Comparison of ENCODE assay signal across 12 mouse cellular contexts in the genomic region with DNA sequence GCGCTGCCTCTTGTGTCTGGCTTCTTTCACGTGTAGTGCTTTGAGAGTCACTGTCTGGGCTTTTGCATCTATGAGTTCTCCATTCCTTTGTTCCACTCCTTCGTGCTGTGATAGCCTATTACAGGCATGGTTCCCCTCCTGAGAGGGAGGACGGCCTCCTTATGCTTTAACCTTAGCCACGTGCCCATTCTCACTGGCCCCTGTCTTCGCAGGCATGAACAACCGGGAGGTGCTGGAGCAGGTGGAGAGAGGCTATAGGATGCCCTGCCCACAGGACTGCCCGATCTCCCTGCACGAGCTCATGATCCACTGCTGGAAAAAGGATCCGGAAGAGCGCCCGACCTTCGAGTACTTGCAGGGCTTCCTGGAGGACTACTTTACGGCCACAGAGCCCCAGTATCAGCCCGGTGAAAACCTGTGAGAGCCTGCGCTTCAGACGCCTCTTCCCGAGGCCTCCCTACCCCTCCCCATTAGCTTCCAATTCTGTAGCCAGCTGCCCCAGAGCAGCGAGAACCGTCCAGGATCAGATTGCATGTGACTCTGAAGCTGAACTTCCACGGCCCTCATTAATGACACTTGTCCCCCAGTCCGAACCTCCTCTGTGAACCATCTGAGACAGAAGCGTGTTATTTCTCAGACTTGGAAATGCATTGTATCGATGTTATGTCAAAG. TPM values are rescaled to one million over a fixed set of nuclear protein-coding genes. Genes with fewer than 3 reads are reported as not detected.
DNase-seq lines count a peak whose midpoint lies in the region; ATAC-seq and TF ChIP-seq lines count a peak whose summit lies in the region.
"Had no signal": no experiment of that assay in that cellular context is flagged by ENCODE, and none has a peak within 500 bp of the region (broad histone marks: within the 10 kb centered on the region; RNA-seq: fewer than 3 reads in every experiment).

No protein-coding gene starts in this region.

- H3K9me3 ChIP-seq in lung, embryonic 14.5 days (ENCODE audit: low read depth, low read length): no peaks in the 10 kb centered on the region
- H3K9me3 ChIP-seq in limb, embryonic 13.5 days: no peaks in the 10 kb centered on the region
- no peaks in the 10 kb centered on the region for H3K9me3 ChIP-seq in stomach, embryonic 16.5 days (replicated peaks; ENCODE audit: control insufficient read depth, low read length)

- no peak overlapping the region for H3K4me3 ChIP-seq in lung, embryonic 14.5 days (ENCODE audit: low read depth, low read length)
- H3K4me3 ChIP-seq in lung, adult 2 months (replicated peaks; ENCODE audit: extremely low read depth, low read depth, low read length): no peak overlapping the region
- no peak overlapping the region for H3K4me3 ChIP-seq in limb, embryonic 13.5 days
- H3K4me3 ChIP-seq in stomach, embryonic 16.5 days (replicated peaks; ENCODE audit: low read length): no peak overlapping the region
- H3K4me3 ChIP-seq: erythroblast, embryonic 14.5 days had no signal

- H3K27me3 ChIP-seq in lung, embryonic 14.5 days (ENCODE audit: insufficient read depth, low read length): no peaks in the 10 kb centered on the region
- H3K27me3 ChIP-seq in limb, embryonic 13.5 days: no peaks in the 10 kb centered on the region
- H3K27me3 ChIP-seq in stomach, embryonic 16.5 days (ENCODE audit: control insufficient read depth, insufficient read depth, low read length): no peaks in the 10 kb centered on the region

- no peak overlapping the region for H3K27ac ChIP-seq in lung, embryonic 14.5 days (ENCODE audit: low read depth)
- H3K27ac ChIP-seq in limb, embryonic 13.5 days: peak overlapping the region; percentile 63
- H3K27ac ChIP-seq in stomach, embryonic 16.5 days (ENCODE audit: low read length): peak overlapping the region; percentile 57
- H3K27ac ChIP-seq: liver, embryonic 14.5 days had no signal

- peaks cover 8% of the 10 kb centered on the region; the same call in 1 of the 2 replicates for H3K4me1 ChIP-seq in lung, embryonic 14.5 days (ENCODE audit: insufficient read depth)
- H3K4me1 ChIP-seq in lung, adult 2 months (ENCODE audit: control insufficient read depth, insufficient read depth, low read length): no peaks in the 10 kb centered on the region
- peaks cover 30% of the 10 kb centered on the region for H3K4me1 ChIP-seq in limb, embryonic 13.5 days
- peaks cover 19% of the 10 kb centered on the region for H3K4me1 ChIP-seq in stomach, embryonic 16.5 days (ENCODE audit: control insufficient read depth, insufficient read depth, low read length)

- no peak for TF ChIP-seq CTCF in lung, embryonic 14.5 days (IDR thresholded peaks at IDR 0.05; ENCODE audit: low read depth)
- TF ChIP-seq CTCF in lung, adult 2 months (IDR thresholded peaks at IDR 0.05; ENCODE audit: insufficient read depth, low read length): no peak

- H3K9ac ChIP-seq in lung, embryonic 14.5 days: no peak overlapping the region
- H3K9ac ChIP-seq in limb, embryonic 13.5 days: peak overlapping the region; percentile 39; the same call in 1 of the 2 replicates
- peak overlapping the region; percentile 24 for H3K9ac ChIP-seq in stomach, embryonic 16.5 days (ENCODE audit: low read length)
- H3K9ac ChIP-seq: liver, embryonic 14.5 days had no signal

- peak; percentile 19; the same call in 1 of the 2 replicates for ATAC-seq in lung, embryonic 14.5 days (ENCODE audit: insufficient read depth)
- peak; percentile 60; the same call in 1 of the 2 replicates for ATAC-seq in limb, embryonic 13.5 days (ENCODE audit: low FRiP score, low read depth)
- ATAC-seq in stomach, embryonic 16.5 days (ENCODE audit: insufficient read depth, low FRiP score): peak; percentile 30; the same call in 1 of the 2 replicates

- H3K4me2 ChIP-seq in lung, embryonic 14.5 days: no peak overlapping the region
- 0 out of 2 replicates have a peak overlapping the region, but pooled peaks have one; percentile 2 for H3K4me2 ChIP-seq in limb, embryonic 13.5 days (replicated peaks)
- H3K4me2 ChIP-seq in stomach, embryonic 16.5 days (ENCODE audit: low read depth, low read length): no peak overlapping the region

- H3K36me3 ChIP-seq in lung, embryonic 14.5 days (ENCODE audit: insufficient read depth): peaks cover 9% of the 10 kb centered on the region; the same call in 1 of the 2 replicates
- peaks cover 5% of the 10 kb centered on the region; the same call in 1 of the 2 replicates for H3K36me3 ChIP-seq in limb, embryonic 13.5 days
- H3K36me3 ChIP-seq in stomach, embryonic 16.5 days (ENCODE audit: control insufficient read depth, insufficient read depth, low read length): no peaks in the 10 kb centered on the region; the same call in 1 of the 2 replicates

- TF ChIP-seq POLR2A in lung, adult 2 months (IDR thresholded peaks at IDR 0.05; ENCODE audit: borderline replicate concordance, extremely low read depth, low read depth, low read length): no peak

- WGBS in lung, embryonic 14.5 days: 37% methylated on average over 24 of the region's 24 CpGs
- WGBS in lung, adult 2 months: 68% methylated on average over 24 of the region's 24 CpGs
- 39% methylated on average over 24 of the region's 24 CpGs for WGBS in limb, embryonic 13.5 days
- 48% methylated on average over 24 of the region's 24 CpGs for WGBS in stomach, embryonic 16.5 days

- DNase-seq in embryo, embryonic 10 days (ENCODE audit: low spot score): peak; percentile 60
- no peak for DNase-seq in embryo, embryonic 9.5 days (ENCODE audit: extremely low spot score)
- no peak for DNase-seq in lung, embryonic 14.5 days
- no peak for DNase-seq in lung, adult 2 months
- DNase-seq in urinary bladder, postnatal 14 days (ENCODE audit: low spot score): no peak
- DNase-seq in spleen, postnatal 4 days (ENCODE audit: low spot score in 2 of 2): no peak
- DNase-seq: kidney, postnatal 10 days; spleen, adult 18-20 months had no signal

RNA-seq across cellular contexts. Expression of a gene that starts 49.0 kb away (rescaled TPM):
- 27.9 TPM in 2 replicates for polyA plus RNA-seq in lung, embryonic 14.5 days (2014; fragmentation: Nextera tagmentation; extraction: Ambion mirVana)
- polyA plus RNA-seq in lung, adult 2 months (2012; rRNA removed): 20.0 and 23.2 TPM in 2 replicates
- polyA plus RNA-seq in limb, embryonic 13.5 days (2015; fragmentation: Nextera tagmentation; extraction: Ambion mirVana): 8.5 and 9.0 TPM in 2 replicates
- 32.1 and 33.1 TPM in 2 replicates for polyA plus RNA-seq in stomach, embryonic 16.5 days (2015; fragmentation: Nextera tagmentation; extraction: Ambion mirVana)
